8 mouse cellular contexts compared by ENCODE assay signal in genomic region chr19:25334360-25334759, GRCm38 (mm10).
A peak's percentile ranks its signal among the peaks of the same experiment; 100 is the strongest.
DNase-seq lines count a peak whose midpoint lies in the region; ATAC-seq and TF ChIP-seq lines count a peak whose summit lies in the region.

No protein-coding gene starts in this region.

- 0 out of 2 replicates have a peak, but pooled peaks cover 2% of the 10 kb centered on the region for H3K4me1 ChIP-seq in heart, embryonic 11.5 days (ENCODE audit: control insufficient read depth, insufficient read depth, low read length)
- no peaks in the 10 kb centered on the region for H3K4me1 ChIP-seq in testis, adult 2 months (ENCODE audit: control insufficient read depth, insufficient read depth, low read length)

- no peak for TF ChIP-seq POLR2A in testis, adult 2 months (IDR thresholded peaks at IDR 0.05; ENCODE audit: control insufficient read depth, low read depth, low read length)

- intact Hi-C loops in heart, postnatal 36 days (cut with DNase I), result loop anchor here (1.0 to 5.0 kb wide), 3 partner anchors 97 to 378 kb away; partner anchors contain the start of gene Kank1

- peak; percentile 19 to 75 for DNase-seq in heart, adult 18-20 months
- no peak for DNase-seq in testis, postnatal 14 days (ENCODE audit: low spot score)
- DNase-seq in cerebellum, postnatal 14 days, result peak; percentile 69 to 75
- peak; percentile 49 to 67 for DNase-seq in heart, postnatal 36 days
- DNase-seq in lung, postnatal 10 days, result peak; percentile 70
- DNase-seq in spleen, postnatal 10 days (ENCODE audit: low spot score in 2 of 2), result peak; percentile 35 to 72

- H3K4me3 ChIP-seq in heart, embryonic 11.5 days (ENCODE audit: low read depth, low read length), result no peak overlapping the region
- H3K4me3 ChIP-seq in testis, adult 2 months (ENCODE audit: control insufficient read depth, low read depth, low read length), result no peak overlapping the region

- H3K27ac ChIP-seq in heart, embryonic 11.5 days (ENCODE audit: low read depth, low read length), result no peak overlapping the region
- no peak overlapping the region for H3K27ac ChIP-seq in testis, adult 2 months (ENCODE audit: control insufficient read depth, insufficient read depth, low read depth, low read length)

- H3K9ac ChIP-seq in heart, embryonic 11.5 days (ENCODE audit: low read depth, low read length), result no peak overlapping the region

- no peak overlapping the region for H3K4me2 ChIP-seq in heart, embryonic 11.5 days

- TF ChIP-seq CTCF in testis, adult 2 months (IDR thresholded peaks at IDR 0.05; ENCODE audit: control insufficient read depth, insufficient read depth, insufficient replicate concordance, low read depth, low read length), result peak; percentile 24; the same call in 1 of the 2 replicates

- H3K36me3 ChIP-seq in heart, embryonic 11.5 days (ENCODE audit: control insufficient read depth, insufficient read depth, low read length), result no peaks in the 10 kb centered on the region
- no peaks in the 10 kb centered on the region for H3K36me3 ChIP-seq in testis, adult 2 months (ENCODE audit: control insufficient read depth, insufficient read depth, low read length)

- 57% methylated on average over 3 of the region's 3 CpGs for WGBS in heart, embryonic 11.5 days (ENCODE audit: insufficient replicate concordance)

- no peaks in the 10 kb centered on the region for H3K9me3 ChIP-seq in heart, embryonic 11.5 days (replicated peaks; ENCODE audit: control insufficient read depth, low read length)

- no peaks in the 10 kb centered on the region for H3K27me3 ChIP-seq in heart, embryonic 11.5 days (ENCODE audit: control insufficient read depth, insufficient read depth, low read length)
- H3K27me3 ChIP-seq in testis, adult 2 months (ENCODE audit: control insufficient read depth, insufficient read depth, low read length), result no peaks in the 10 kb centered on the region

- ATAC-seq in heart, embryonic 11.5 days (replicated peaks; ENCODE audit: insufficient number of reproducible peaks, low FRiP score, low TSS enrichment), result no peak
